Mouse (Mus musculus) limb, embryonic 15.5 days (tissue): Measurements from ENCODE around the gene Pitpnc1. TPM values are rescaled to one million over a fixed set of nuclear protein-coding genes. Genes with fewer than 3 reads are reported as not detected.

Experiments
- ATAC-seq: fragments of 200-750 bp; cut with Nextera tagmentation; 2 replicates; pipeline ENCODE4 v1.8.0; 2017; ENCODE audit warnings: low read depth, moderate TSS enrichment; ENCODE audit not compliant: insufficient number of reproducible peaks, low FRiP score, low TSS enrichment
- H3K27ac ChIP-seq: fragments of 300-500 bp; sonication (generic); 2 replicates; pipeline ENCODE4 v1.5.1; 2015; ENCODE audit warnings: moderate library complexity, mild to moderate bottlenecking, inconsistent platforms
- H3K27me3 ChIP-seq: fragments of 300-500 bp; sonication (generic); 2 replicates; pipeline ENCODE4 v1.6.1; 2015; ENCODE audit warnings: inconsistent platforms
- H3K36me3 ChIP-seq: fragments of 300-500 bp; sonication (generic); 2 replicates; pipeline ENCODE4 v1.6.1; 2015; ENCODE audit warnings: inconsistent platforms
- H3K4me1 ChIP-seq: fragments of 300-500 bp; sonication (generic); 2 replicates; pipeline ENCODE4 v1.6.1; 2015; ENCODE audit warnings: inconsistent platforms
- H3K4me2 ChIP-seq: fragments of 300-500 bp; sonication (generic); 2 replicates; pipeline ENCODE4 v1.6.1; 2015; ENCODE audit warnings: mild to moderate bottlenecking, inconsistent platforms
- H3K4me3 ChIP-seq: fragments of 300-500 bp; sonication (generic); 2 replicates; pipeline ENCODE4 v1.5.1; 2015; ENCODE audit warnings: mild to moderate bottlenecking, inconsistent platforms
- H3K9ac ChIP-seq: fragments of 300-500 bp; sonication (generic); 2 replicates; pipeline ENCODE4 v1.6.1; 2015; ENCODE audit warnings: inconsistent platforms
- H3K9me3 ChIP-seq: fragments of 300-500 bp; sonication (generic); 2 replicates; pipeline ENCODE4 v1.6.1; 2016; ENCODE audit warnings: inconsistent platforms
- WGBS: fragments of 180-500 bp; shearing (Covaris S2); methylation state at CpG from one replicate; pipeline ENCODE4 v1.1.7; 2015; 5-methylcytosine and 5-hydroxymethylcytosine counted together
- polyA plus RNA-seq: library from polyadenylated mRNA; unstranded; fragments of >200 nt; fragmentation: Nextera tagmentation; extraction: Ambion mirVana; gene quantifications from 2 replicates; pipeline ENCODE4 v1.2.1, GENCODE M21; 2015

Gene Pitpnc1
- polyA plus RNA-seq, 1 experiment from 2014 or later: 25.2 TPM

- 71% methylated on average over 3 of the region's 3 CpGs for WGBS
- Histone ChIP-seq H3K36me3 (no peaks in the 10 kb centered on the region), H3K4me2 (no peak overlapping the region), H3K4me3 (no peak overlapping the region), H3K4me1 (peaks cover 14% of the 10 kb centered on the region), H3K27me3 (no peaks in the 10 kb centered on the region), H3K27ac (no peak overlapping the region), H3K9ac (no peak overlapping the region), H3K9me3 (no peaks in the 10 kb centered on the region)
- no peak for ATAC-seq
These were observed 194.2 kb downstream of the Pitpnc1 start for GRCm38 (mm10) chr11:107276337-107276736.

- Histone ChIP-seq H3K27me3 (no peaks in the 10 kb centered on the region), H3K4me2 (no peak overlapping the region), H3K9ac (no peak overlapping the region), H3K4me3 (no peak overlapping the region), H3K36me3 (no peaks in the 10 kb centered on the region), H3K4me1 (peaks cover 14% of the 10 kb centered on the region), H3K27ac (no peak overlapping the region), H3K9me3 (no peaks in the 10 kb centered on the region)
- 32% methylated on average over 6 of the region's 6 CpGs for WGBS
- no peak for ATAC-seq
These were observed 194.6 kb downstream of the Pitpnc1 start for GRCm38 (mm10) chr11:107275902-107276301.

DNA sequence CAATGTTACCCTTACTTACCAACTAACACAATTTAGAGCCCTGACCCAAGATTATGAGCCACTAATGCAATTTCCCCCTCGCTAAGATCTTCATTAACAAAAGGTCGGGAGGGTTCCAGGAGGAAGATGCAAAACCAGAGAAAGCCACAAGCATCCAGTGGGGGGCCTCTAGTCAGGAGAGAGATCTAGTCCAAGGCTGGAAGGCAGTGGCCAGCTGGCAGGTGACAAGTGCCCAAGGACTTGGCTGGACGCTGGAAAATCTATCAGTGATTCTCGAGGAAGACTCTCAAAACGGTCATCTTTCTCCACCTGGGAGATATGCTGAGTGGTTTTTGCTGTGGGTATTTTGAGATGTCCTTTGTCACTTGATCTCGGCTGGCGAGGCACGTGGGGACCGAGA, 196.3 kb downstream of the Pitpnc1 start:
- Histone ChIP-seq H3K36me3 (no peaks in the 10 kb centered on the region), H3K27me3 (no peaks in the 10 kb centered on the region), H3K4me2 (no peak overlapping the region), H3K4me3 (no peak overlapping the region), H3K27ac (no peak overlapping the region), H3K4me1 (peaks cover 14% of the 10 kb centered on the region), H3K9me3 (no peaks in the 10 kb centered on the region), H3K9ac (no peak overlapping the region)
- ATAC-seq: no peak
- 70% methylated on average over 9 of the region's 9 CpGs for WGBS

DNA sequence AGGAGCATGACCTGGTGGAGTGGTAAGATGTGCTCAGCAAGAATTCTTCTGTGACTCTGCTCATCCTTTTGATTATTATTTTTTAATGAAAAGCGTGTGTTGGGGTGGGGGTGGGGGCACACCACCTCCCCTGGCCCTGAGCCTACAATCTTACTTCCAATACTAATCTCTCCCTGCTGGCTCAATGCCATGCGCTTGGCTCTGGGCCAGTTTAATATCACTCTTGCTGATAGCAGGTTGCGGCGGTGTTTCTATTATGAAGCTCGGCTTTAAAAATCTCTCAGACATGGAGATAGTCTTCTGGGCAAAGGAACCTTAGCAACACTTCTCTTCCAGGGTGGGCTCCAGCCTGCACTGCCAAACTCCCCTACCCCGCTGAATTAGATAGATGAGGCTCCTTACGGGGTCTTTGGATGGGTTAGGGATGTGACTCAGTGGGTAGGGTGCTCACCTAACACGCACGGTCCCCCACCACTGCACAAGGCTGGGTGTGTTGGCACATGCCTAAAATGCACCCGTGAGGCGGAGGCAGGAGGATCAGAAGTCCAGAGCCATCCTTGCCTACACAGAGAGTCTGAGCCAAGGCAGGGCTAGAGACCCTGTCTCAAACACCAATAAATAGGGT, 198.0 kb downstream of the Pitpnc1 start:
- Histone ChIP-seq H3K36me3 (0 out of 2 replicates have a peak, but pooled peaks cover 4% of the 10 kb centered on the region), H3K4me1 (peaks cover 14% of the 10 kb centered on the region), H3K9ac (no peak overlapping the region), H3K4me2 (no peak overlapping the region), H3K9me3 (no peaks in the 10 kb centered on the region), H3K27ac (no peak overlapping the region), H3K27me3 (no peaks in the 10 kb centered on the region), H3K4me3 (no peak overlapping the region)
- WGBS: 60% methylated on average over 11 of the region's 11 CpGs
- ATAC-seq: peak; percentile 49; the same call in 1 of the 2 replicates

DNA sequence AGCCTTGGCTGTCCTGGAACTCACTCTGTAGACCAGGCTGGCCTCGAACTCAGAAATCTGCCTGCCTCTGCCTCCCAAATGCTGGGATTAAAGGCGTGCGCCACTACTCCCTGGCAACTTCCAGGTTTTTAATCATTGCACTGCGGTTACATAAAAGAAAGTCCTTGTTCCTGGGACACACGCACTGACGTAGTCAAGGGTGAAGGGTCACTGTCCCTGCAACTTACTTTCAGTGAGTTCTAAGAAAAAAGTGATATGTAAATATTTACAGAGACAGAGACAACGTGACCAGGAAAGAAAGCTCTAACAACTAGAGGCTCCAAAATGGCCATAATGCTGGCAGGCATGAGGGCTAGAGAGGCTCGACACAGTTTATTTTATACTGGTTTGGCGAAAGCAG, 199.9 kb downstream of the Pitpnc1 start:
- no peak overlapping the region for H3K4me2 ChIP-seq
- H3K4me3 ChIP-seq: no peak overlapping the region
- no peak overlapping the region for H3K27ac ChIP-seq
- no peaks in the 10 kb centered on the region for H3K27me3 ChIP-seq
- 92% methylated on average over 9 of the region's 9 CpGs for WGBS
- no peaks in the 10 kb centered on the region for H3K9me3 ChIP-seq
- 0 out of 2 replicates have a peak, but pooled peaks cover 4% of the 10 kb centered on the region for H3K36me3 ChIP-seq
- peaks cover 14% of the 10 kb centered on the region for H3K4me1 ChIP-seq
- no peak for ATAC-seq
- H3K9ac ChIP-seq: no peak overlapping the region

- no peak overlapping the region for H3K27ac ChIP-seq
- WGBS: 95% methylated on average over 3 of the region's 3 CpGs
- no peaks in the 10 kb centered on the region for H3K9me3 ChIP-seq
- no peak overlapping the region for H3K9ac ChIP-seq
- H3K4me2 ChIP-seq: no peak overlapping the region
- H3K27me3 ChIP-seq: no peaks in the 10 kb centered on the region
- peaks cover 15% of the 10 kb centered on the region for H3K4me1 ChIP-seq
- H3K36me3 ChIP-seq: 0 out of 2 replicates have a peak, but pooled peaks cover 4% of the 10 kb centered on the region
- ATAC-seq: no peak
- no peak overlapping the region for H3K4me3 ChIP-seq
These were observed 203.0 kb downstream of the Pitpnc1 start for GRCm38 (mm10) chr11:107267522-107267921.

DNA sequence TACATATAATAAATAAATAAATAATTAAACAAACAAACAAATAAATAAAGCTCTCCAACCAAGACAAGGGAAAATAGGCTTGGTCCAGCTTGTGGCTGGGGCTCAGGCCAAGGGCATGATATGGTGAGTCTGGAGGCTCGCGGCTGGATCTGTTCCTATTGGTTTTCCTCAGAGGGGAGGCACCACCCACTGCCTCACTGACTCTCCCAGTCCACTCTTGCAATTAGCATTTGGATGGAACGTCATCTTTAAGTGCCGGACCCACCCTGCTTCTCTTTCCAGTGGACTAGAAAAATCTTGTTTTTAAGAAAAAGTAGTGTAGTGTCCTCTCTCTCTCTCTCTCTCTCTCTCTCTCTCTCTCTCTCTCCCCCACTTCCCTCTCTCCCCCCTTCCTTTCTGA, 204.6 kb downstream of the Pitpnc1 start:
- WGBS: 83% methylated on average over 4 of the region's 4 CpGs
- Histone ChIP-seq H3K4me3 (no peak overlapping the region), H3K9ac (no peak overlapping the region), H3K4me2 (no peak overlapping the region), H3K27me3 (no peaks in the 10 kb centered on the region), H3K27ac (no peak overlapping the region), H3K4me1 (peaks cover 8% of the 10 kb centered on the region; the same call in 1 of the 2 replicates), H3K36me3 (0 out of 2 replicates have a peak, but pooled peaks cover 4% of the 10 kb centered on the region), H3K9me3 (no peaks in the 10 kb centered on the region)
- no peak for ATAC-seq

DNA sequence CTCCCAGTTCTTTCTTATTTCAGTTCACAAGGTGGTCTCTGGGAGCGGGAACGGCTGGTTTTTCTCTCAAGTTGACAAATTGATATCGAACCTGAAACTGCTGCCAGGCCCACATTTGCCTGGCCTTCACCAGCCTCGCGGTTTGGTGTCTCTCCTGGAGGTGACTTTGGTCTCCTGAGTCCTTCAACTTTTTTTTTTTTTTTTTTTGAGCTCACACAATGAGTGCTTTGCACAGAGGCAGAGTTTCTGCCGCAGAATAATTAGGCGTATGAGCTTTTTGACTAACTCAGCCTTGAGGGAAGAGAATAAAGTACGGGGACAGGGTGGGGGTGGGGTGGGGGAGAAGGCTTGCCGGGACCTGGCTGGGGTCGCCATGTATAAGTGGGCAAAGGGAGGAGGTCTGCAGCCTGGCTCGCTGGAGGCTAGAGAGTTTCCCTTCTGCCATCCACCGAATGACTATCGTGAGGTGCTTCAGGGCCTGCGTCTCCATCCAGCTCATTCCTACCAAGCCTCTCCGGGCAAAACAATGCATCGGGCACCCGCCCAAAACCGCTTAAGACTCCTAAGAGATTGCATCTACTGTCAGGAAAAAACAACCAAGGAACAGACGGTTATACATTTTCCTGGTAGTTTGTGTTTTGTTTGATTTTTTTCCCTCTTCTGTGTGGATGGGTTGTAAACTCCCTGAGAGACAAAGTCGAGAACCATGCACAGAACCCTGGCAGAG, 205.4 kb downstream of the Pitpnc1 start:
- no peak overlapping the region for H3K9ac ChIP-seq
- no peak overlapping the region for H3K4me2 ChIP-seq
- H3K27ac ChIP-seq: no peak overlapping the region; the same call in 1 of the 2 replicates
- H3K36me3 ChIP-seq: 0 out of 2 replicates have a peak, but pooled peaks cover 4% of the 10 kb centered on the region
- H3K4me1 ChIP-seq: peaks cover 8% of the 10 kb centered on the region; the same call in 1 of the 2 replicates
- 62% methylated on average over 20 of the region's 20 CpGs for WGBS
- H3K27me3 ChIP-seq: no peaks in the 10 kb centered on the region
- no peak for ATAC-seq
- no peaks in the 10 kb centered on the region for H3K9me3 ChIP-seq
- H3K4me3 ChIP-seq: no peak overlapping the region

- Histone ChIP-seq H3K4me2 (no peak overlapping the region), H3K27ac (no peak overlapping the region), H3K4me3 (no peak overlapping the region), H3K27me3 (no peaks in the 10 kb centered on the region), H3K4me1 (peaks cover 8% of the 10 kb centered on the region; the same call in 1 of the 2 replicates), H3K9ac (no peak overlapping the region), H3K36me3 (0 out of 2 replicates have a peak, but pooled peaks cover 4% of the 10 kb centered on the region), H3K9me3 (no peaks in the 10 kb centered on the region)
- WGBS: 78% methylated on average over 9 of the region's 9 CpGs
- ATAC-seq: no peak
These were observed 206.7 kb downstream of the Pitpnc1 start for GRCm38 (mm10) chr11:107263838-107264237.

DNA sequence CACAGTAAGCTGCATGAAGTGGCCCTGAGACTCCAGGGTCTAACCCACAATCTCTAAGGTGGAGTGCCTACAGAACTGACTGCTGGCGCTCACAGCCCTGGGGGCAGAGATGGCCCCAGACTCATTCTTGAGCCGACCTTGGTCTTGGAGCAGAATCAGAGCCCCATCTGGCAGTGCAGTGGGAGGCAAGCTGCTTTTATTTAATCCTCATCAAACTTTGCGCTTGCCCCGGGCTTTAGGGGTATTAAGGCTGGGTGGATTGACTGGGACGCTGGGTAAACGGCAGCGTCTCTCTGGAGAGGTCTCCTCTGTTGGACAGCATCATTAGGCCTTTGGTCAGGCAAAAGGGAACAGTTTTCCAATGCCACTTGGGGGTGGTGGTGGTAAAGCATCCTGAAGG, 211.1 kb downstream of the Pitpnc1 start:
- WGBS: 54% methylated on average over 7 of the region's 7 CpGs
- Histone ChIP-seq H3K4me1 (peaks cover 15% of the 10 kb centered on the region; the same call in 1 of the 2 replicates), H3K27me3 (no peaks in the 10 kb centered on the region), H3K36me3 (no peaks in the 10 kb centered on the region), H3K4me2 (no peak overlapping the region), H3K27ac (no peak overlapping the region), H3K9me3 (no peaks in the 10 kb centered on the region), H3K4me3 (no peak overlapping the region), H3K9ac (no peak overlapping the region)
- no peak for ATAC-seq

DNA sequence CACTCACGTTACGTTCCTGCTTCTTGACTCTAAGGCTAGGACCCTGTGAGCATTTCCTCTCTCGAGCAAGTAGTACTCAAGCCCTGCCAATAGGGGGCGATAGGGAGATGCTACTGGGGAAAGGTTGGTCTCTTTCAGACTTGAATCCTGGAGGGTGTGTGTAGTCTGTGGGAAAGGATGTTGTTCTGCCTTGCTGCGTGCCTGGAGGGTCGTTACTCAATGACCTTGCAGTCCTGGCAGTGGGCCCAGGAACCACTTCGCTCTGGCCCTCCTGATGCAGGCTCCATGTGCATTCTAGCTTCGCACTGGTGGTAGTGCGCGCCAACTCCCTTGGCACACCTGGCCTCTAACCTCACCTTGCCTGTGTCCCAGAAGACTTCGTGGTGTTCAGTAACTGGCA, 215.3 kb downstream of the Pitpnc1 start:
- ATAC-seq: no peak
- no peaks in the 10 kb centered on the region for H3K9me3 ChIP-seq
- peaks cover 15% of the 10 kb centered on the region for H3K36me3 ChIP-seq
- WGBS: 76% methylated on average over 11 of the region's 11 CpGs
- H3K4me3 ChIP-seq: no peak overlapping the region
- H3K4me2 ChIP-seq: no peak overlapping the region
- H3K27ac ChIP-seq: no peak overlapping the region
- H3K27me3 ChIP-seq: no peaks in the 10 kb centered on the region
- H3K4me1 ChIP-seq: peaks cover 15% of the 10 kb centered on the region; the same call in 1 of the 2 replicates
- H3K9ac ChIP-seq: no peak overlapping the region

DNA sequence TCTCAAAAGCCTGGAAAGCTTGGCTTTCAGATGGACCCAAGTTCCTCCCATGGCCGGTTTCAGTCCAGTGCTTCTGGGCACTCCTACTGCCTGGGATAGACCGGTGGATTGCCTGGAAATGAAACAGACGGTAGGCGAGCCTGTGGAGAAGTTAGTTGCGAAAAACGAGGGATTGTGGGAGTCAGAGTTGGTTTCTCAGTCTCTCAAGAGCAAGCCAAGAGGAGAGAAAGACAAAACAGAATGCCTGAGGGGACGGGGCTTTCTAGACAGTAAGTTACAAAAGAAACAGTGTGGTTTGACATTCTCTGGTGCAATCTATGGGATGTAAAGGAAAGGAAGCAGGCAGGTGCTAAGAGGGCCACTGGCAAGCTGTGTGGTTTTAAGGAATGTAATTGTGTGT, 216.3 kb downstream of the Pitpnc1 start:
- ATAC-seq: no peak
- peaks cover 18% of the 10 kb centered on the region for H3K36me3 ChIP-seq

More for the DNA sequence above, 216.3 kb downstream of the Pitpnc1 start:
- Histone ChIP-seq H3K4me2 (no peak overlapping the region), H3K27me3 (no peaks in the 10 kb centered on the region), H3K4me1 (peaks cover 15% of the 10 kb centered on the region; the same call in 1 of the 2 replicates), H3K27ac (no peak overlapping the region), H3K4me3 (no peak overlapping the region), H3K9ac (no peak overlapping the region), H3K9me3 (no peaks in the 10 kb centered on the region)
- 84% methylated on average over 7 of the region's 7 CpGs for WGBS
